Mouse (Mus musculus): ENCODE results near the gene Phb.
"Not testable (repeated sequence)": the region's sequence is repeated elsewhere in the genome, so short reads cannot be mapped to it uniquely, and the experiment has no call there.

The Phb gene

GRCm38 (mm10) chr11:95650001-95650400 is 16.8 kb upstream of the Phb start:
- no peak for DNase-seq (ENCODE audit: low read depth, low spot score)

- no peak for DNase-seq (ENCODE audit: low read depth, low spot score)
Measured at GRCm38 (mm10) chr11:95650981-95651380, 15.8 kb upstream of the Phb start.

GRCm38 (mm10) chr11:95657449-95657848 is 9.3 kb upstream of the Phb start:
- no peak for DNase-seq (ENCODE audit: low read depth, low spot score)

- no peak for DNase-seq (ENCODE audit: low read depth, low spot score)
Measured at GRCm38 (mm10) chr11:95667177-95667576, 420 bp downstream of the Phb start.

- DNase-seq (ENCODE audit: low read depth, low spot score) = not testable (repeated sequence)
Measured at GRCm38 (mm10) chr11:95668086-95668485, 1.3 kb downstream of the Phb start.

GRCm38 (mm10) chr11:95675498-95675897 is 8.7 kb downstream of the Phb start:
- no peak for DNase-seq (ENCODE audit: low read depth, low spot score)

GRCm38 (mm10) chr11:95676307-95676706 is 9.6 kb downstream of the Phb start:
- peak; percentile 81 for DNase-seq (ENCODE audit: low read depth, low spot score)

GRCm38 (mm10) chr11:95677925-95678701 is 11.4 kb downstream of the Phb start:
- DNase-seq (ENCODE audit: low read depth, low spot score) = no peak

- DNase-seq (ENCODE audit: low read depth, low spot score) = peak; percentile 27
Measured at GRCm38 (mm10) chr11:95681995-95682601, 15.3 kb downstream of the Phb start.

- DNase-seq (ENCODE audit: low read depth, low spot score) = no peak
Measured at GRCm38 (mm10) chr11:95682946-95683345, 16.2 kb downstream of the Phb start.

GRCm38 (mm10) chr11:95686031-95686430 is 19.3 kb downstream of the Phb start:
- peak; percentile 62 for DNase-seq (ENCODE audit: low read depth, low spot score)

GRCm38 (mm10) chr11:95687084-95687656 is 20.4 kb downstream of the Phb start:
- DNase-seq (ENCODE audit: low read depth, low spot score) = no peak

- DNase-seq (ENCODE audit: low read depth, low spot score) = no peak
Measured at GRCm38 (mm10) chr11:95688515-95688914, 21.8 kb downstream of the Phb start.

- no peak for DNase-seq (ENCODE audit: low read depth, low spot score)
Measured at GRCm38 (mm10) chr11:95688981-95689380, 22.2 kb downstream of the Phb start.

GRCm38 (mm10) chr11:95689544-95689943 is 22.8 kb downstream of the Phb start:
- no peak for DNase-seq (ENCODE audit: low read depth, low spot score)

GRCm38 (mm10) chr11:95698541-95698940 is 31.8 kb downstream of the Phb start:
- DNase-seq (ENCODE audit: low read depth, low spot score) = no peak

GRCm38 (mm10) chr11:95700778-95701739 is 34.3 kb downstream of the Phb start:
- DNase-seq (ENCODE audit: low read depth, low spot score) = no peak

GRCm38 (mm10) chr11:95704032-95704969 is 37.5 kb downstream of the Phb start:
- DNase-seq (ENCODE audit: low read depth, low spot score) = no peak

- DNase-seq (ENCODE audit: low read depth, low spot score) = no peak
Measured at GRCm38 (mm10) chr11:95704970-95705330, 38.2 kb downstream of the Phb start.

GRCm38 (mm10) chr11:95709534-95710040 is 42.8 kb downstream of the Phb start:
- DNase-seq (ENCODE audit: low read depth, low spot score) = no peak
